Comparison of ENCODE assay signal across 8 mouse cellular contexts in genomic region chr12:79191701-79192100, GRCm38 (mm10). TPM values are rescaled to one million over a fixed set of nuclear protein-coding genes. Genes with fewer than 3 reads are reported as not detected.
DNase-seq lines count a peak whose midpoint lies in the region; ATAC-seq lines count a peak whose summit lies in the region.

No protein-coding gene starts in this region.

- peaks cover 26% of the 10 kb centered on the region for H3K79me2 ChIP-seq in macrophage (ENCODE audit: inconsistent target)

- ATAC-seq in hindbrain, embryonic 13.5 days (ENCODE audit: low FRiP score) = peak; percentile 90

- peak; percentile 56 for DNase-seq in WW6 (ENCODE audit: low read depth, low spot score)
- peak; percentile 80 to 82 for DNase-seq in cerebellum, postnatal 14 days
- DNase-seq in frontal cortex, postnatal 14 days (ENCODE audit: low spot score in 2 of 2) = peak; percentile 46 to 62
- DNase-seq in layer of hippocampus, postnatal 36 days = peak; percentile 69 to 73
- DNase-seq in right cerebral cortex, adult 18-20 months = peak; percentile 83
- peak; percentile 37 for DNase-seq in urinary bladder, adult 2 months (ENCODE audit: low spot score)

- H3K4me1 ChIP-seq in hindbrain, embryonic 13.5 days (replicated peaks) = peaks cover 20% of the 10 kb centered on the region

- peak overlapping the region; percentile 76 for H3K4me2 ChIP-seq in hindbrain, embryonic 13.5 days

- WGBS in hindbrain, embryonic 13.5 days = 6% methylated on average over 14 of the region's 14 CpGs
- 8% methylated on average over 14 of the region's 14 CpGs for WGBS in macrophage (ENCODE audit: missing documents)

- no peaks in the 10 kb centered on the region for H3K9me3 ChIP-seq in hindbrain, embryonic 13.5 days

- peak overlapping the region; percentile 68 for H3K4me3 ChIP-seq in hindbrain, embryonic 13.5 days
- H3K4me3 ChIP-seq in macrophage (ENCODE audit: inconsistent target) = peak overlapping the region; percentile 69

- peaks cover 18% of the 10 kb centered on the region for H3K36me3 ChIP-seq in hindbrain, embryonic 13.5 days
- H3K36me3 ChIP-seq in macrophage (ENCODE audit: inconsistent target) = peaks cover 18% of the 10 kb centered on the region

- H3K9ac ChIP-seq in hindbrain, embryonic 13.5 days = peak overlapping the region; percentile 80

- H3K27ac ChIP-seq in hindbrain, embryonic 13.5 days = peak overlapping the region; percentile 81
- H3K27ac ChIP-seq in macrophage = peak overlapping the region; percentile 41

- no peaks in the 10 kb centered on the region for H3K27me3 ChIP-seq in hindbrain, embryonic 13.5 days

RNA-seq across cellular contexts. Expression of gene Rdh11, which starts 0.4 kb away (rescaled TPM):
- 25.4 and 26.2 TPM in 2 replicates for polyA plus RNA-seq in hindbrain, embryonic 13.5 days (2015; fragmentation: Nextera tagmentation; extraction: Ambion mirVana)
- total RNA-seq in layer of hippocampus, postnatal 36 days (2021) = 10 to 100 TPM; 20.2 to 20.5 TPM
- 1 to 10 TPM in 25 of 26 experiments, under 1 TPM in 1; 0.96 to 8.4 (median 4.4) TPM for total RNA-seq in macrophage (2018; cell fraction: chromatin; rRNA removed)
- total RNA-seq in macrophage (2018; cell fraction: cytosol; rRNA removed) = 10 to 100 TPM; 12.2 to 22.8 (median 18.1) TPM
- 10 to 100 TPM in 24 of 26 experiments, 1 to 10 TPM in 2; 6.3 to 26.2 (median 15.8) TPM for total RNA-seq in macrophage (2018; cell fraction: nucleus; rRNA removed)
- 15.3 to 17.6 TPM (median 16.1 TPM) in 3 replicates for polyA plus RNA-seq in macrophage (2018)
- polyA plus RNA-seq in urinary bladder, adult 2 months (2012; rRNA removed) = 14.2 and 19.0 TPM in 2 replicates

RNA-seq across cellular contexts. Expression of gene Rdh12, which starts 17.0 kb away (rescaled TPM):
- polyA plus RNA-seq in hindbrain, embryonic 13.5 days (2015; fragmentation: Nextera tagmentation; extraction: Ambion mirVana) = 0.40 and 1.1 TPM in 2 replicates
- 1 to 10 TPM; 2.7 to 3.6 TPM for total RNA-seq in layer of hippocampus, postnatal 36 days (2021)
- under 1 TPM in 10 of 26 experiments, not detected in 16; 0.31 to 0.90 (median 0.56) TPM for total RNA-seq in macrophage (2018; cell fraction: chromatin; rRNA removed)
- under 1 TPM in 20 of 26 experiments, not detected in 6; 0.07 to 0.66 (median 0.17) TPM for total RNA-seq in macrophage (2018; cell fraction: cytosol; rRNA removed)
- 1 to 10 TPM in 4 of 26 experiments, under 1 TPM in 10, not detected in 12; 0.18 to 1.6 (median 0.60) TPM for total RNA-seq in macrophage (2018; cell fraction: nucleus; rRNA removed)
- 0.07 to 0.20 TPM in 2 of 3 replicates, not detected in the other for polyA plus RNA-seq in macrophage (2018)
- polyA plus RNA-seq in urinary bladder, adult 2 months (2012; rRNA removed) = 6.7 and 8.3 TPM in 2 replicates

RNA-seq across cellular contexts. Expression of gene Vti1b, which starts 19.2 kb away (rescaled TPM):
- polyA plus RNA-seq in hindbrain, embryonic 13.5 days (2015; fragmentation: Nextera tagmentation; extraction: Ambion mirVana) = 195 and 196 TPM in 2 replicates
- 100 to 1,000 TPM; 160 to 192 TPM for total RNA-seq in layer of hippocampus, postnatal 36 days (2021)
- 10 to 100 TPM; 17.0 to 36.9 (median 32.0) TPM for total RNA-seq in macrophage (2018; cell fraction: chromatin; rRNA removed)
- total RNA-seq in macrophage (2018; cell fraction: cytosol; rRNA removed) = 100 to 1,000 TPM in 13 of 26 experiments, 10 to 100 TPM in 13; 84.9 to 124 (median 101) TPM
- total RNA-seq in macrophage (2018; cell fraction: nucleus; rRNA removed) = 10 to 100 TPM; 25.7 to 55.9 (median 39.7) TPM
- 93.6 to 122 TPM (median 107 TPM) in 3 replicates for polyA plus RNA-seq in macrophage (2018)
- 86.4 and 97.2 TPM in 2 replicates for polyA plus RNA-seq in urinary bladder, adult 2 months (2012; rRNA removed)

Comparison
In these comparisons a context has a peak if more than half of its experiments do, and no peak if none do; other contexts are left out.
1. Peak in every context shown above with its lines: DNase-seq, ATAC-seq, H3K4me3 ChIP-seq and H3K27ac ChIP-seq.